Mouse (Mus musculus): ENCODE data around the gene Ndufs2. TPM values are rescaled to one million over a fixed set of nuclear protein-coding genes. Genes with fewer than 3 reads are reported as not detected.
A peak's percentile ranks its signal among the peaks of the same experiment; 100 is the strongest.

Gene Ndufs2
- polyA plus RNA-seq, 1 experiment from 2014 or later = 263 TPM

GRCm38 (mm10) chr1:171263666-171264461 lies 12.7 kb upstream of the Ndufs2 start:
- ATAC-seq (ENCODE audit: low FRiP score) (no peak), DNase-seq (ENCODE audit: low spot score) (no peak)
- Histone ChIP-seq H3K36me3 (ENCODE audit: control insufficient read depth, insufficient read depth, low read length) (no peaks in the 10 kb centered on the region), H3K4me1 (replicated peaks; ENCODE audit: control insufficient read depth, insufficient read depth, low read length) (no peaks in the 10 kb centered on the region), H3K27ac (ENCODE audit: low read depth, low read length) (no peak overlapping the region), H3K9me3 (ENCODE audit: control insufficient read depth, low read length) (no peaks in the 10 kb centered on the region), H3K9ac (ENCODE audit: low read depth, low read length) (no peak overlapping the region), H3K4me2 (replicated peaks; ENCODE audit: low read depth, low read length) (no peak overlapping the region), H3K4me3 (ENCODE audit: low read depth, low read length) (no peak overlapping the region), H3K27me3 (ENCODE audit: control insufficient read depth, insufficient read depth, low read length) (no peaks in the 10 kb centered on the region)
- 81% methylated on average over 3 of the region's 3 CpGs for WGBS

- H3K4me2 ChIP-seq (replicated peaks; ENCODE audit: low read depth, low read length) = peak overlapping the region; percentile 18; the same call in 1 of the 2 replicates
- H3K36me3 ChIP-seq (ENCODE audit: control insufficient read depth, insufficient read depth, low read length) = no peaks in the 10 kb centered on the region
- peak; percentile 29 for DNase-seq (ENCODE audit: low spot score)
- H3K4me1 ChIP-seq (replicated peaks; ENCODE audit: control insufficient read depth, insufficient read depth, low read length) = no peaks in the 10 kb centered on the region
- no peaks in the 10 kb centered on the region for H3K27me3 ChIP-seq (ENCODE audit: control insufficient read depth, insufficient read depth, low read length)
- ATAC-seq (ENCODE audit: low FRiP score) = peak; percentile 84
- H3K9ac ChIP-seq (ENCODE audit: low read depth, low read length) = no peak overlapping the region
- no peak overlapping the region for H3K27ac ChIP-seq (ENCODE audit: low read depth, low read length)
- no peaks in the 10 kb centered on the region for H3K9me3 ChIP-seq (ENCODE audit: control insufficient read depth, low read length)
- 6% methylated on average over 2 of the region's 2 CpGs for WGBS
- H3K4me3 ChIP-seq (ENCODE audit: low read depth, low read length) = no peak overlapping the region
Observed at GRCm38 (mm10) chr1:171263185-171263611, 12.0 kb upstream of the Ndufs2 start.

GRCm38 (mm10) chr1:171262594-171263130 lies 11.5 kb upstream of the Ndufs2 start:
- 10% methylated on average over 8 of the region's 8 CpGs for WGBS
- peak; percentile 30 for DNase-seq (ENCODE audit: low spot score)
- Histone ChIP-seq H3K9ac (ENCODE audit: low read depth, low read length) (0 out of 2 replicates have a peak overlapping the region, but pooled peaks have one; percentile 31), H3K4me3 (ENCODE audit: low read depth, low read length) (no peak overlapping the region), H3K4me1 (replicated peaks; ENCODE audit: control insufficient read depth, insufficient read depth, low read length) (no peaks in the 10 kb centered on the region), H3K9me3 (ENCODE audit: control insufficient read depth, low read length) (no peaks in the 10 kb centered on the region), H3K36me3 (ENCODE audit: control insufficient read depth, insufficient read depth, low read length) (no peaks in the 10 kb centered on the region), H3K27me3 (ENCODE audit: control insufficient read depth, insufficient read depth, low read length) (no peaks in the 10 kb centered on the region), H3K4me2 (replicated peaks; ENCODE audit: low read depth, low read length) (peak overlapping the region; percentile 18; the same call in 1 of the 2 replicates), H3K27ac (ENCODE audit: low read depth, low read length) (no peak overlapping the region)
- ATAC-seq (ENCODE audit: low FRiP score) = peak; percentile 46

- no peak overlapping the region for H3K4me3 ChIP-seq (ENCODE audit: low read depth, low read length)
- DNase-seq (ENCODE audit: low spot score) (no peak), ATAC-seq (ENCODE audit: low FRiP score) (no peak)
- 73% methylated on average over 3 of the region's 3 CpGs for WGBS
- no peak overlapping the region for H3K4me2 ChIP-seq (replicated peaks; ENCODE audit: low read depth, low read length)
- no peaks in the 10 kb centered on the region for H3K27me3 ChIP-seq (ENCODE audit: control insufficient read depth, insufficient read depth, low read length)
- no peaks in the 10 kb centered on the region for H3K36me3 ChIP-seq (ENCODE audit: control insufficient read depth, insufficient read depth, low read length)
- H3K27ac ChIP-seq (ENCODE audit: low read depth, low read length) = no peak overlapping the region
- no peaks in the 10 kb centered on the region for H3K9me3 ChIP-seq (ENCODE audit: control insufficient read depth, low read length)
- no peaks in the 10 kb centered on the region for H3K4me1 ChIP-seq (replicated peaks; ENCODE audit: control insufficient read depth, insufficient read depth, low read length)
- no peak overlapping the region for H3K9ac ChIP-seq (ENCODE audit: low read depth, low read length)
Observed at GRCm38 (mm10) chr1:171260316-171260715, 9.1 kb upstream of the Ndufs2 start.

GRCm38 (mm10) chr1:171258921-171259320 lies 7.7 kb upstream of the Ndufs2 start:
- 77% methylated on average over 17 of the region's 17 CpGs for WGBS
- no peak overlapping the region for H3K27ac ChIP-seq (ENCODE audit: low read depth, low read length)
- no peaks in the 10 kb centered on the region for H3K27me3 ChIP-seq (ENCODE audit: control insufficient read depth, insufficient read depth, low read length)
- H3K4me1 ChIP-seq (replicated peaks; ENCODE audit: control insufficient read depth, insufficient read depth, low read length) = no peaks in the 10 kb centered on the region
- H3K9ac ChIP-seq (ENCODE audit: low read depth, low read length) = no peak overlapping the region
- no peaks in the 10 kb centered on the region for H3K36me3 ChIP-seq (ENCODE audit: control insufficient read depth, insufficient read depth, low read length)
- ATAC-seq (ENCODE audit: low FRiP score) (no peak), DNase-seq (ENCODE audit: low spot score) (no peak)
- no peak overlapping the region for H3K4me3 ChIP-seq (ENCODE audit: low read depth, low read length)
- H3K4me2 ChIP-seq (replicated peaks; ENCODE audit: low read depth, low read length) = no peak overlapping the region
- no peaks in the 10 kb centered on the region for H3K9me3 ChIP-seq (ENCODE audit: control insufficient read depth, low read length)

- H3K4me2 ChIP-seq (replicated peaks; ENCODE audit: low read depth, low read length) = no peak overlapping the region
- H3K4me3 ChIP-seq (ENCODE audit: low read depth, low read length) = no peak overlapping the region
- H3K9ac ChIP-seq (ENCODE audit: low read depth, low read length) = no peak overlapping the region
- no peaks in the 10 kb centered on the region for H3K27me3 ChIP-seq (ENCODE audit: control insufficient read depth, insufficient read depth, low read length)
- DNase-seq (ENCODE audit: low spot score) (no peak), ATAC-seq (ENCODE audit: low FRiP score) (no peak)
- H3K27ac ChIP-seq (ENCODE audit: low read depth, low read length) = no peak overlapping the region
- no peaks in the 10 kb centered on the region for H3K9me3 ChIP-seq (ENCODE audit: control insufficient read depth, low read length)
- H3K4me1 ChIP-seq (replicated peaks; ENCODE audit: control insufficient read depth, insufficient read depth, low read length) = no peaks in the 10 kb centered on the region
- no peaks in the 10 kb centered on the region for H3K36me3 ChIP-seq (ENCODE audit: control insufficient read depth, insufficient read depth, low read length)
- 85% methylated on average over 9 of the region's 9 CpGs for WGBS
Observed at GRCm38 (mm10) chr1:171257781-171258180, 6.6 kb upstream of the Ndufs2 start.

GRCm38 (mm10) chr1:171256937-171257548 lies 5.9 kb upstream of the Ndufs2 start:
- Histone ChIP-seq H3K9ac (ENCODE audit: low read depth, low read length) (no peak overlapping the region), H3K27ac (ENCODE audit: low read depth, low read length) (no peak overlapping the region), H3K9me3 (ENCODE audit: control insufficient read depth, low read length) (no peaks in the 10 kb centered on the region), H3K27me3 (ENCODE audit: control insufficient read depth, insufficient read depth, low read length) (no peaks in the 10 kb centered on the region), H3K36me3 (ENCODE audit: control insufficient read depth, insufficient read depth, low read length) (no peaks in the 10 kb centered on the region), H3K4me2 (replicated peaks; ENCODE audit: low read depth, low read length) (no peak overlapping the region), H3K4me1 (replicated peaks; ENCODE audit: control insufficient read depth, insufficient read depth, low read length) (no peaks in the 10 kb centered on the region; the same call in 1 of the 2 replicates), H3K4me3 (ENCODE audit: low read depth, low read length) (no peak overlapping the region)
- no peak for ATAC-seq (ENCODE audit: low FRiP score)
- peak; percentile 86 for DNase-seq (ENCODE audit: low spot score)
- 71% methylated on average over 15 of the region's 15 CpGs for WGBS

GRCm38 (mm10) chr1:171256095-171256818 lies 5.1 kb upstream of the Ndufs2 start:
- WGBS = 92% methylated on average over 24 of the region's 24 CpGs
- H3K9me3 ChIP-seq (ENCODE audit: control insufficient read depth, low read length) = no peaks in the 10 kb centered on the region
- H3K4me3 ChIP-seq (ENCODE audit: low read depth, low read length) = no peak overlapping the region
- H3K4me2 ChIP-seq (replicated peaks; ENCODE audit: low read depth, low read length) = no peak overlapping the region
- peaks cover 3% of the 10 kb centered on the region; the same call in 1 of the 2 replicates for H3K4me1 ChIP-seq (replicated peaks; ENCODE audit: control insufficient read depth, insufficient read depth, low read length)
- no peak overlapping the region for H3K9ac ChIP-seq (ENCODE audit: low read depth, low read length)
- ATAC-seq (ENCODE audit: low FRiP score) (no peak), DNase-seq (ENCODE audit: low spot score) (no peak)
- H3K27ac ChIP-seq (ENCODE audit: low read depth, low read length) = no peak overlapping the region
- no peaks in the 10 kb centered on the region for H3K27me3 ChIP-seq (ENCODE audit: control insufficient read depth, insufficient read depth, low read length)
- H3K36me3 ChIP-seq (ENCODE audit: control insufficient read depth, insufficient read depth, low read length) = no peaks in the 10 kb centered on the region
